Mouse (Mus musculus) right cerebral cortex, postnatal 25 days (tissue): Measurements from ENCODE around the gene Tex26.

Source experiments
- DNase-seq: peaks from one replicate; pipeline ENCODE4 v3.0.0; 2022

The Tex26 gene

DNA sequence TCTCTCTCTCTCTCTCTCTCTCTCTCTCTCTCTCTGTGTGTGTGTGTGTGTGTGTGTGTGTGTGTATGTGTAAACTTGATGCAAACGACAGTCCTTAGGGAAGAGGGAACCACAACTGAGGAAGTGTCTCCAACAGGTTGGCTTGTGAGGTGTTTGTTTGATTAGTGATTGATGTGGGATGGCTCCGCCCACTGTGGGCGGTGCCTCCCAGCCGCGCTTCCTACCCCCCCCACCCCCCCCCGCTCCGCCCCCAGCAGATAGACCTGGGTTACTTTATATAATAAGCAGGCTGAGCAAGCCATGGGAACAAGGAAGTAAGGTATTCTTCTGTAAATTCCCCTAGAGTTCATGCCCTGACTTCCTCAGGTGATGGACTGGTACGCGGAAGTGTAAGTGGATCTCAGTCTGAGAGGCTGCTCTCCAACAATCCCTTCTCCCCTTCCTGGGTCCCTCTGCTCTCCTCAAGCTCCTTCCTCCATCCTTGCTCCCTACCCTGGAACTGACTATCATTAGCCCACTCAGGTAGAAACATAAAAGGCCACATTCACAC, 5.2 kb upstream of the Tex26 start:
- no peak for DNase-seq

GRCm38 (mm10) chr5:149436541-149436940, 2.9 kb upstream of the Tex26 start:
- DNase-seq, result no peak

DNA sequence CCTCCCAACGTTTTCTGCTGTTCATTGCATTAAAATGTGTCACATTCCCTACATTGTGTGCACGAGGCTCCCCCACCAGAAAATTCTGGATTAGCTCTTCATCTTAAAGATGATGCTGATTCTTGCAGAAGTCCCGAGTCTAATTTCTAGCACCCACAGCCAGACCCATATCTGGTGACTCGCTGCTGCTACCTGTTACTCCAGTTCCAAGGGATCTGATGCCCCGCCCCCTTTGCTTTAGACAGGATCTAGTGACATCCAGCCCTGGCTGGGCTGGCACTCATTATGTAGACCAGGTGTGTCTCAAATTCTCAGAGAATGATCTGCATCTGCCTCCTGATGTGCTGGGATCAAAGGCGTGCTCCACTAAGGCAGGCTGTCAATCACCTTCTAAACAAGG, 2.3 kb upstream of the Tex26 start:
- no peak for DNase-seq

DNA sequence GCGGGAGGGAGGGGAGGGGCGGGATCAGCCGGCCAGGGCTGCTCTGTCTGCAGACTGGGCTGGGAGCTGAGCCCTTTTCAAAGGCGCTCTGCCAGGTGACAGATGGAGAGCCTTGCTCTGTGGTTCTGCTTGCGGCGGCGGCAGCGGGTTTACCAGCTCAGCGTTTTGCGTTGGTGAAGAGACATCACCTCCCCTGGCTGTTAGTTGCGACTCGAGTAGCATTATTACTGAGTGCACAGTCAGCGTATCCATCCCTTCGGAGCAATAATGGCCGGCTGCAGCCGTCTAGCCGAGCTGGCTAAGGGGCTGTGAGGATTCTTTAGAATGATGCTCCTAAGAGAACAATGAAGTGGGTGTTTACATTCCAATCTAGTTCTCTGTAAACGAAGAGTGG, 717 bp downstream of the Tex26 start:
- peak; percentile 80 for DNase-seq

GRCm38 (mm10) chr5:149441646-149442276, 2.3 kb downstream of the Tex26 start:
- DNase-seq, result no peak

DNA sequence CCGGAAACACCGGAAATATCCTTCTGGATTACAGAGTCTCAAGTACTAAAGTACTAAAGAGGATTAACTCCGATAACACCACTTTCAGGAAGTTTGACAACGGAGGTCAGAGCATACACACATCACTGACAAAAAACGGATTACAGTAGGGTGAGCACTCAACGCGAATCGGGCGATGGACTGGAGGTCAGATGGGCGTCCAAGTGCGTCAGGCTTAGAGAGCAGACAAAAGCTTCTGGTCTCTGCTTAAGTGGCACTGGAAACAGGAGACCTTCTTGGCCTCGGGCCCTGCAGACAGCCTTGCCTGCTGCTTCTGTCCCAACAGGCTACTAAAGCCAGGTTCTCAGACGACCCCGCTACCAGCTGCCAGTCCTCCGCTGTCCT, 2.8 kb downstream of the Tex26 start:
- no peak for DNase-seq

DNA sequence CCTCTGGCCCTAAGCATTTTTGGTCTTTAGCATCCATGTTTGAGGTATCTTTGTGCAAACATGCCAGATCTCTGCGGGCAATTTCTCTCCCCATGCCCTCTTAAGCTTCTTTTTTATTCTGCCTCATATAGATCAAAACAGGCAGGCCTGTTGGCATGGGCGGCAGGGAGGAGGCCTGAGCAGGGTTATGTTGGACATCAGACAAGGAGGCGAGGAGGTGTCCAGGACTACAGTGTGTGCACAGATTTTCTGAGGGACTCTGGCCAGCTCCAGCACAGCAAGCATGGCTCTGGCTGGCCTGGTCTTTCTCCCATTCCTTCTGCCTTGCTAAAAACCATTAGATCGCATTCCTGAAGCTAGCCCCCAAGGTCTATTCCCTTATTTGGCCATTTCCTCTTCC, 5.0 kb downstream of the Tex26 start:
- no peak for DNase-seq

DNA sequence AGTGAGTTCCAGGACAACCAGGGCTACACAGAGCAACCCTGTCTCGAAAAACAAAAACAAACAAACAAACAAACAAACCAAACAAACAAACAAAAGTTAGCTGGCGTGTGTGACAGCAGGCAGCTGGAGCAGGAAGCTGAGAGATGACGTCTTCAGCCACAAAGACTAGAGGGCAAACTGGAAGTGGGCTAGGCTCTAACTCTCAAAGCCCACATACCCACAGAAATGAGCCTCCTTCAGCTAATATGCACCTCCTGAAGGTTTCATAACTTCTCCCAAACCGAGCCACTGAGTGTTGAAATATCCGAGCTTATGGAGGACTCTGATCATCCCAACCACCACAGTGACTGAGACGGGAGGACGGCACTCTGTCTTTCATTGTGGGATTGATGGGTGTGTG, 7.0 kb downstream of the Tex26 start:
- no peak for DNase-seq

DNA sequence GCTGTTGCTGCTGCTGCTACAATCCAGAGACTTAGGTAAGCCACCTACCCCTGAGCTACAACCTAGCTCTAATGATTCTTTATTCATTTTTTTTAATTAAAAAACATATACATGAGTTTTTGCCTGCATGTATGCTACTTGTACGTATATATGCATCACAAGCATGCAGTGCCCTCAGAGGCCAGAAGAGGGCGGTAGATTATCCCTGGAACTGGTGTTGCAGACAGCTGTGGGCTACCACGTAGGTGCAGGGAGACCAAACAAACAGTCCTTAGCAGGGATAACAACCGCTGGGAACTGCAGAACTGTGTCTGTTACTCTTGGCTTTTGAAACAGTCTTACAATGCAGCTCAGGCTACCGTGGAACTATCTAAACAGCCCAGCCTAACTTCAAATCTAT, 8.3 kb downstream of the Tex26 start:
- DNase-seq, result no peak

GRCm38 (mm10) chr5:149449406-149449805, 9.9 kb downstream of the Tex26 start:
- DNase-seq, result no peak

GRCm38 (mm10) chr5:149451209-149451681, 11.8 kb downstream of the Tex26 start:
- DNase-seq, result no peak

GRCm38 (mm10) chr5:149454281-149454680, 14.8 kb downstream of the Tex26 start:
- DNase-seq, result no peak

DNA sequence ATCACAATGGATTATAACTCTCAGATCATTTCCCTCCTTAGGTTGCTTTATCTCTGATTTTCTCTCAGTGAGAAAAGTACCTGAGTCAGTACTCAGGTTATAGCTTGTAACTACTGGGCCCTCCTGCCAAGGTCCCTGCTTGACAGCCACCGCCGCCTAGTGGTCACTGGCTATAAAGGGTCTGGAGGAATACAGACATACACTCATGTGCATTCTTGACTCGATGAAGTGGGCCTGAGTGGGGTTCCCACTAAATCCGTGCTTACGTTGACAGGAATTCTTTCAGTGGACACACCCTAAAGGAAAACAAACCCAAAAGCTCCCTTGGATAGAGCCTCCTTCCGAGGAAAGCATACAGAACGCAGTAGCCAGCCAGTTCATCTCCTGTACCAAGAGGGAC, 17.1 kb downstream of the Tex26 start:
- DNase-seq, result no peak

- no peak for DNase-seq
Measured at GRCm38 (mm10) chr5:149462071-149462470, 22.6 kb downstream of the Tex26 start.

DNA sequence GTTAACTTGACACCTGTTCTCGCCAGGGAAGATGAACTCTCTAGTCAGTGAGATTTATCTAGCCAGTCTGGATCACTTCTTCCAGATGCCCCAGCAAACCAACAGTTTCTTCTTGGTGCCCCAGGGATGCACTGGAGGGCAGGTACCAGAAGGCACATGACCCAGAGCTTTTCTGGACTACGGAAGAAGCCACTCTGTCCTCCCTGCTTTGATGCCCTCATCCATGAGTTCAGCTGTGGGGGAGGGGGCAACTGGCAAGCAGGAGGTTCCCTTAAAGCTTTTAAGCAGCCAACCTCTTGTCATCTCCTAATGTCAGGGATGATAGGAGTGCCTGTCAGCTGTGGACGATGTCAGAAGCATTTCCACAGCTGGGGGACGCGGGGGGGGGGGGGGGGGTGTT, 25.8 kb downstream of the Tex26 start:
- no peak for DNase-seq

- DNase-seq, result no peak
Measured at GRCm38 (mm10) chr5:149474142-149474541, 34.7 kb downstream of the Tex26 start.

- DNase-seq, result no peak
Measured at GRCm38 (mm10) chr5:149474701-149475468, 35.4 kb downstream of the Tex26 start.

GRCm38 (mm10) chr5:149481920-149482319, 42.5 kb downstream of the Tex26 start:
- no peak for DNase-seq

GRCm38 (mm10) chr5:149483321-149484052, 44.0 kb downstream of the Tex26 start:
- no peak for DNase-seq

DNA sequence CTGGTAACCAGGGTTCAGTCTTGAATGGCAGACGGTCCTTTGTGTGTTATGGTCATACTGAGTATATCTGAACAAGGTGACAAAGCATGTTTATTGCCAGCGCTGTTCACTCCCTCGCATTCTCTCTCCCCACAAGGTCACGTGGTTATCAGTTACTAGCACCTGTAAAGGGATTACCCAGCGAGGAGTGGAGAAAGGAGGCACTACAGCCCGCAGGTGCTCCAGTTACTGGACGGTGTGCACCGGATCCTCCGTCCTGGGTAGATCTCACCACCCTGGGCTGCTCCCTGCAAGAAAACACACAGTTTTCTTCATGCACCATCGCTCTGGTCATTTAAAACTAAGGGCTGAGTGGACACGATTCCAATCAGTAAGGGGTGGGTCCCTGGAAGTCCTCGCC, 44.8 kb downstream of the Tex26 start:
- DNase-seq, result no peak

- no peak for DNase-seq
Measured at GRCm38 (mm10) chr5:149485447-149485846, 46.0 kb downstream of the Tex26 start.

DNA sequence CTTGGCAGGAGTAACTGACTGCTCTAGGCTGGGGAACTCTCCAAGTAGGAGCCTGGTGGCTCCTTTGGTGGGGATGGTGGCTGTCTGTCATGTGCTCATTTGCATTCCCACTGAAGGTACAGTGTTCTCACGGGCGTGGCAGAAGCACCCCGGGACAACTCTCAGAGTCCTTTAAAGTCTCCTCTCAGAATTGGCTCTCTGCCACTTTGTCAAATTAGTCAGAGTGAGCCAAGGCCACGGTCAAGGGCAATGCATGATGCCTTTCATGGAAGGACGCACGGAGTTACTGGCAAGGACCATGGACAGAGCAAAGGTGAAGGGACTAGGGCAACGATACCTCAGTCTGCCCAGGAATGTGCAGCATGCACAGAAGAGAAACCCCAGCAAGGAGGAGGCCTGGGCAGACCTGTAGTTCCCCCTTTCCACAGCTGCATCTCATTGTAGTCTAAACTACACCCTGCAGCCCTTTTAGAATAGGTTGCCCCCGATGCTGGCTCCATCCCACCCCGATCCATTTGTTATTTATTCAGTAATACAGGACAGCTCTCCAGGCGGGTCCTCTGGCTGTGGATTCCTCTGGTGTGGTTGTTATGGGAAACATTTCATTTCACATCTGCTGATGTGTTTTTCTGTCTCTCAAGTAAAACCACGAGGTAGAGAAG, 49.0 kb downstream of the Tex26 start:
- no peak for DNase-seq

DNA sequence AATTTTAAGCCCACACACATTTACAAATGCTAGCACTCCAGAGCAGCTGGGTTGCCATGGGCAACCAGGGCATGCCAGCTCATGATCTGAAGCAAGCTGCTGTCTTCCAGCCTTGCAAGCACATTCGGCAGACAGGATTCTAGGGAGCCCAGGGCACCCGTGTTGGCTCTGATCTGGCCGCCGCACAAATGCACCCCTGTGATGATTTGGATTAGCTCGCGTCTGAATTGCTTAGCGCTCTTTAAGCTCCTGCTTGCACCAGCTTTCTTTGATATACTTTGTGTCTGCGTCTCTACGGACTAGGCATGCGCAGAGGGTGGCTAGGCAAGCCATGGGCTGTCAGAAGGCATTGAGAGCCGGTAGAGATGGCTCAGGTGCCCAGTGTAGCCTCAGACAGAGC, 49.7 kb downstream of the Tex26 start:
- peak; percentile 81 for DNase-seq
